Mouse (Mus musculus): ENCODE data around the gene Zyg11b.

Zyg11b gene

GRCm38 (mm10) chr4:108300670-108301373 lies at the start of gene Zyg11b:
Gene Zyg11b (minus strand): TSS chr4:108301096.
- DNase-seq (ENCODE audit: low spot score): peak; percentile 91

GRCm38 (mm10) chr4:108349836-108350547 lies 49.1 kb upstream of the Zyg11b start:
- no peak for DNase-seq (ENCODE audit: low spot score)

- DNase-seq (ENCODE audit: low spot score): no peak
These were observed 48.2 kb upstream of the Zyg11b start for GRCm38 (mm10) chr4:108349064-108349463.

- no peak for DNase-seq (ENCODE audit: low spot score)
These were observed 47.5 kb upstream of the Zyg11b start for GRCm38 (mm10) chr4:108348256-108348875.

GRCm38 (mm10) chr4:108347111-108347510 lies 46.2 kb upstream of the Zyg11b start:
- DNase-seq (ENCODE audit: low spot score): no peak

GRCm38 (mm10) chr4:108345826-108346225 lies 44.9 kb upstream of the Zyg11b start:
- DNase-seq (ENCODE audit: low spot score): no peak

GRCm38 (mm10) chr4:108344631-108345083 lies 43.8 kb upstream of the Zyg11b start:
- DNase-seq (ENCODE audit: low spot score): no peak

- DNase-seq (ENCODE audit: low spot score): no peak
These were observed 38.4 kb upstream of the Zyg11b start for GRCm38 (mm10) chr4:108339277-108339690.

- no peak for DNase-seq (ENCODE audit: low spot score)
These were observed 37.9 kb upstream of the Zyg11b start for GRCm38 (mm10) chr4:108338811-108339210.

GRCm38 (mm10) chr4:108338321-108338733 lies 37.4 kb upstream of the Zyg11b start:
- DNase-seq (ENCODE audit: low spot score): no peak

- DNase-seq (ENCODE audit: low spot score): no peak
These were observed 36.9 kb upstream of the Zyg11b start for GRCm38 (mm10) chr4:108337817-108338216.

GRCm38 (mm10) chr4:108336765-108337164 lies 35.9 kb upstream of the Zyg11b start:
- no peak for DNase-seq (ENCODE audit: low spot score)

GRCm38 (mm10) chr4:108335413-108335812 lies 34.5 kb upstream of the Zyg11b start:
- no peak for DNase-seq (ENCODE audit: low spot score)

- no peak for DNase-seq (ENCODE audit: low spot score)
These were observed 31.1 kb upstream of the Zyg11b start for GRCm38 (mm10) chr4:108332041-108332440.

GRCm38 (mm10) chr4:108329840-108330239 lies 28.9 kb upstream of the Zyg11b start:
- DNase-seq (ENCODE audit: low spot score): no peak

- peak; percentile 96 for DNase-seq (ENCODE audit: low spot score)
These were observed 27.0 kb upstream of the Zyg11b start, which contains the start of gene Coa7 for GRCm38 (mm10) chr4:108327730-108328484. Gene Coa7 (plus strand): TSS chr4:108328140.

- no peak for DNase-seq (ENCODE audit: low spot score)
These were observed 26.2 kb upstream of the Zyg11b start for GRCm38 (mm10) chr4:108327071-108327579.

GRCm38 (mm10) chr4:108323588-108323987 lies 22.7 kb upstream of the Zyg11b start:
- no peak for DNase-seq (ENCODE audit: low spot score)

GRCm38 (mm10) chr4:108320627-108321380 lies 19.9 kb upstream of the Zyg11b start:
- DNase-seq (ENCODE audit: low spot score): no peak

- peak; percentile 41 for DNase-seq (ENCODE audit: low spot score)
These were observed 18.9 kb upstream of the Zyg11b start for GRCm38 (mm10) chr4:108319747-108320146.
